Mouse (Mus musculus): ENCODE measurements around the gene Vps25. TPM values are rescaled to one million over a fixed set of nuclear protein-coding genes. Genes with fewer than 3 reads are reported as not detected.

The Vps25 gene
- total and polyA plus RNA-seq, 3 experiments: 104 to 482 (median 170) TPM

- no peak for ATAC-seq (ENCODE audit: extremely low read depth, insufficient number of reproducible peaks, low FRiP score, poor library complexity, severe bottlenecking)
- peaks cover 12% of the 10 kb centered on the region for H3K4me1 ChIP-seq (ENCODE audit: insufficient read depth, low read depth, low read length)
- H3K9me3 ChIP-seq (replicated peaks): no peaks in the 10 kb centered on the region
- no peak overlapping the region for H3K4me3 ChIP-seq (ENCODE audit: low read depth, low read length)
- H3K36me3 ChIP-seq (replicated peaks): peaks cover 37% of the 10 kb centered on the region
- no peak for TF ChIP-seq POLR2AphosphoS5 (IDR thresholded peaks at IDR 0.05; ENCODE audit: insufficient replicate concordance, low read depth, low read length)
- no peak for TF ChIP-seq GATA1 (IDR thresholded peaks at IDR 0.05; ENCODE audit: borderline replicate concordance, low read length)
- TF ChIP-seq CTCF (IDR thresholded peaks at IDR 0.05; ENCODE audit: low read depth, low read length): no peak
- TF ChIP-seq GATA2 (IDR thresholded peaks at IDR 0.05; ENCODE audit: borderline replicate concordance, low read depth, low read length): no peak
- no peak for TF ChIP-seq TAL1 (conservative IDR thresholded peaks at IDR 0.05; ENCODE audit: low read depth, low read length)
- H3K27me3 ChIP-seq (ENCODE audit: insufficient read depth, low read length): no peaks in the 10 kb centered on the region
- DNase-seq (ENCODE audit: low spot score): no peak
Measured at GRCm38 (mm10) chr11:101283805-101284204, 30.3 kb downstream of the Vps25 start.

DNA sequence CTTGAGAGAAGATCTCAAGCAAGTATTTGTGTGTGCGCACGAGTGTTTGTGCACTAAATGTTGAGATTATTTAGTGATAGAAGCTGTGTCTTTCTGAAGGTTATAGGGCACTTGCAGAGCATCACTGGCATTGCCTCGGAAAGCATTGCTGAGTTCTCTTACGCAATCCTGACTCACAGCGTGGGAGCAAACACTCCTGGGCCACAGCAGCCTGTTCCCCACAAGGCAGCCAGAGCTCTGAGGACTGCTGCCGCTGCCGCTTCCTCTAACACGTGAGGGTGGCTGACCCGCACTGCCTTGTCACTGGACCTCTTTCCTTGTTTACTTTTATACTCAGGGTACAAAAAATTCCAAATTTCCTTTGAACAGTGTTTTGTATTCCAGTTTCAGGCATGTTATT, 33.8 kb downstream of the Vps25 start:
- no peak overlapping the region for H3K4me3 ChIP-seq (ENCODE audit: low read depth, low read length)
- no peaks in the 10 kb centered on the region for H3K9me3 ChIP-seq (replicated peaks)
- H3K36me3 ChIP-seq (replicated peaks): peaks cover 72% of the 10 kb centered on the region
- H3K4me1 ChIP-seq (ENCODE audit: insufficient read depth, low read depth, low read length): no peaks in the 10 kb centered on the region
- DNase-seq (ENCODE audit: low spot score) (no peak), ATAC-seq (ENCODE audit: extremely low read depth, insufficient number of reproducible peaks, low FRiP score, poor library complexity, severe bottlenecking) (no peak)
- H3K27me3 ChIP-seq (ENCODE audit: insufficient read depth, low read length): no peaks in the 10 kb centered on the region
- TF ChIP-seq POLR2AphosphoS5 (IDR thresholded peaks at IDR 0.05; ENCODE audit: insufficient replicate concordance, low read depth, low read length): no peak
- no peak for TF ChIP-seq GATA1 (IDR thresholded peaks at IDR 0.05; ENCODE audit: borderline replicate concordance, low read length)
- no peak for TF ChIP-seq CTCF (IDR thresholded peaks at IDR 0.05; ENCODE audit: low read depth, low read length)
- no peak for TF ChIP-seq GATA2 (IDR thresholded peaks at IDR 0.05; ENCODE audit: borderline replicate concordance, low read depth, low read length)
- TF ChIP-seq TAL1 (conservative IDR thresholded peaks at IDR 0.05; ENCODE audit: low read depth, low read length): no peak

GRCm38 (mm10) chr11:101291231-101291630, 37.7 kb downstream of the Vps25 start:
- TF ChIP-seq CTCF (IDR thresholded peaks at IDR 0.05; ENCODE audit: low read depth, low read length) (no peak), GATA1 (IDR thresholded peaks at IDR 0.05; ENCODE audit: borderline replicate concordance, low read length) (no peak), TAL1 (conservative IDR thresholded peaks at IDR 0.05; ENCODE audit: low read depth, low read length) (no peak), GATA2 (IDR thresholded peaks at IDR 0.05; ENCODE audit: borderline replicate concordance, low read depth, low read length) (no peak), POLR2AphosphoS5 (IDR thresholded peaks at IDR 0.05; ENCODE audit: insufficient replicate concordance, low read depth, low read length) (no peak)
- no peaks in the 10 kb centered on the region for H3K4me1 ChIP-seq (ENCODE audit: insufficient read depth, low read depth, low read length)
- ATAC-seq (ENCODE audit: extremely low read depth, insufficient number of reproducible peaks, low FRiP score, poor library complexity, severe bottlenecking) (no peak), DNase-seq (ENCODE audit: low spot score) (no peak)
- peaks cover 96% of the 10 kb centered on the region for H3K36me3 ChIP-seq (replicated peaks)
- no peaks in the 10 kb centered on the region for H3K27me3 ChIP-seq (ENCODE audit: insufficient read depth, low read length)
- H3K9me3 ChIP-seq (replicated peaks): no peaks in the 10 kb centered on the region
- H3K4me3 ChIP-seq (ENCODE audit: low read depth, low read length): no peak overlapping the region

GRCm38 (mm10) chr11:101295191-101295590, 41.7 kb downstream of the Vps25 start:
- no peaks in the 10 kb centered on the region for H3K9me3 ChIP-seq (replicated peaks)

GRCm38 (mm10) chr11:101300881-101301280, 47.4 kb downstream of the Vps25 start:
- peak overlapping the region; percentile 83 for H3K4me3 ChIP-seq (ENCODE audit: low read depth, low read length)

More at GRCm38 (mm10) chr11:101295191-101295590, 41.7 kb downstream of the Vps25 start:
- ATAC-seq (ENCODE audit: extremely low read depth, insufficient number of reproducible peaks, low FRiP score, poor library complexity, severe bottlenecking): no peak
- peaks cover 6% of the 10 kb centered on the region for H3K4me1 ChIP-seq (ENCODE audit: insufficient read depth, low read depth, low read length)
- no peak overlapping the region for H3K4me3 ChIP-seq (ENCODE audit: low read depth, low read length)
- no peak for TF ChIP-seq GATA1 (IDR thresholded peaks at IDR 0.05; ENCODE audit: borderline replicate concordance, low read length)
- TF ChIP-seq TAL1 (conservative IDR thresholded peaks at IDR 0.05; ENCODE audit: low read depth, low read length): no peak
- TF ChIP-seq CTCF (IDR thresholded peaks at IDR 0.05; ENCODE audit: low read depth, low read length): no peak
- no peak for TF ChIP-seq POLR2AphosphoS5 (IDR thresholded peaks at IDR 0.05; ENCODE audit: insufficient replicate concordance, low read depth, low read length)
- TF ChIP-seq GATA2 (IDR thresholded peaks at IDR 0.05; ENCODE audit: borderline replicate concordance, low read depth, low read length): no peak
- DNase-seq (ENCODE audit: low spot score): no peak
- H3K27me3 ChIP-seq (ENCODE audit: insufficient read depth, low read length): no peaks in the 10 kb centered on the region
- peaks cover 100% of the 10 kb centered on the region for H3K36me3 ChIP-seq (replicated peaks)

GRCm38 (mm10) chr11:101301299-101302003, 47.9 kb downstream of the Vps25 start:
- no peaks in the 10 kb centered on the region for H3K9me3 ChIP-seq (replicated peaks)
- H3K4me3 ChIP-seq (ENCODE audit: low read depth, low read length): peak overlapping the region; percentile 83
- ATAC-seq (ENCODE audit: extremely low read depth, insufficient number of reproducible peaks, low FRiP score, poor library complexity, severe bottlenecking) (no peak), DNase-seq (ENCODE audit: low spot score) (no peak)
- H3K36me3 ChIP-seq (replicated peaks): peaks cover 47% of the 10 kb centered on the region
- TF ChIP-seq GATA1 (IDR thresholded peaks at IDR 0.05; ENCODE audit: borderline replicate concordance, low read length) (no peak), TAL1 (conservative IDR thresholded peaks at IDR 0.05; ENCODE audit: low read depth, low read length) (no peak), GATA2 (IDR thresholded peaks at IDR 0.05; ENCODE audit: borderline replicate concordance, low read depth, low read length) (no peak), POLR2AphosphoS5 (IDR thresholded peaks at IDR 0.05; ENCODE audit: insufficient replicate concordance, low read depth, low read length) (no peak), CTCF (IDR thresholded peaks at IDR 0.05; ENCODE audit: low read depth, low read length) (no peak)
- no peaks in the 10 kb centered on the region for H3K27me3 ChIP-seq (ENCODE audit: insufficient read depth, low read length)
- peaks cover 28% of the 10 kb centered on the region for H3K4me1 ChIP-seq (ENCODE audit: insufficient read depth, low read depth, low read length)

More at GRCm38 (mm10) chr11:101300881-101301280, 47.4 kb downstream of the Vps25 start:
- Histone ChIP-seq H3K36me3 (replicated peaks) (peaks cover 53% of the 10 kb centered on the region), H3K4me1 (ENCODE audit: insufficient read depth, low read depth, low read length) (peaks cover 28% of the 10 kb centered on the region), H3K27me3 (ENCODE audit: insufficient read depth, low read length) (no peaks in the 10 kb centered on the region), H3K9me3 (replicated peaks) (no peaks in the 10 kb centered on the region)
- ATAC-seq (ENCODE audit: extremely low read depth, insufficient number of reproducible peaks, low FRiP score, poor library complexity, severe bottlenecking): no peak
- TF ChIP-seq POLR2AphosphoS5 (IDR thresholded peaks at IDR 0.05; ENCODE audit: insufficient replicate concordance, low read depth, low read length): no peak
- TF ChIP-seq CTCF (IDR thresholded peaks at IDR 0.05; ENCODE audit: low read depth, low read length): no peak
- no peak for TF ChIP-seq GATA2 (IDR thresholded peaks at IDR 0.05; ENCODE audit: borderline replicate concordance, low read depth, low read length)
- TF ChIP-seq GATA1 (IDR thresholded peaks at IDR 0.05; ENCODE audit: borderline replicate concordance, low read length): no peak
- no peak for TF ChIP-seq TAL1 (conservative IDR thresholded peaks at IDR 0.05; ENCODE audit: low read depth, low read length)
- no peak for DNase-seq (ENCODE audit: low spot score)
